Mouse (Mus musculus) embryonic facial prominence, embryonic 10.5 days (tissue): ENCODE measurements around the gene Cdkal1. TPM values are rescaled to one million over a fixed set of nuclear protein-coding genes. Genes with fewer than 3 reads are reported as not detected.
A peak's percentile ranks its signal among the peaks of the same experiment; 100 is the strongest.

Experiments
- DNase-seq: peaks from one replicate; pipeline ENCODE4 v3.0.0-alpha.2; 2017; ENCODE audit warnings: low spot score
- H3K27ac ChIP-seq: fragments of 300-500 bp; sonication (generic); replicated peaks from 2 replicates; pipeline ENCODE4 v1.5.1; 2016; ENCODE audit warnings: mild to moderate bottlenecking
- H3K27me3 ChIP-seq: fragments of 300-500 bp; sonication (generic); replicated peaks from 2 replicates; pipeline ENCODE4 v1.6.1; 2016; ENCODE audit warnings: low read depth, mild to moderate bottlenecking; ENCODE audit not compliant: poor library complexity, severe bottlenecking
- H3K36me3 ChIP-seq: fragments of 300-500 bp; sonication (generic); replicated peaks from 2 replicates; pipeline ENCODE4 v1.6.1; 2016; ENCODE audit warnings: mild to moderate bottlenecking, moderate library complexity
- H3K4me1 ChIP-seq: fragments of 300-500 bp; sonication (generic); 2 replicates; pipeline ENCODE4 v1.6.1; 2016
- H3K4me3 ChIP-seq: fragments of 300-500 bp; sonication (generic); 2 replicates; pipeline ENCODE4 v1.5.1; 2016; ENCODE audit warnings: mild to moderate bottlenecking, moderate library complexity
- H3K9me3 ChIP-seq: fragments of 300-500 bp; sonication (generic); 2 replicates; pipeline ENCODE4 v1.6.1; 2016; ENCODE audit warnings: mild to moderate bottlenecking
- WGBS: fragments of 180-500 bp; shearing (Covaris S2); methylation state at CpG from one replicate; pipeline ENCODE4 v1.1.7; 2016; 5-methylcytosine and 5-hydroxymethylcytosine counted together
- polyA plus RNA-seq: library from polyadenylated mRNA; unstranded; fragments of >200 nt; fragmentation: Nextera tagmentation; extraction: Ambion mirVana; gene quantifications from 2 replicates; pipeline ENCODE4 v1.2.1, GENCODE M21; 2016

Cdkal1 gene
- polyA plus RNA-seq, 1 experiment from 2014 or later = 35.2 TPM

DNA sequence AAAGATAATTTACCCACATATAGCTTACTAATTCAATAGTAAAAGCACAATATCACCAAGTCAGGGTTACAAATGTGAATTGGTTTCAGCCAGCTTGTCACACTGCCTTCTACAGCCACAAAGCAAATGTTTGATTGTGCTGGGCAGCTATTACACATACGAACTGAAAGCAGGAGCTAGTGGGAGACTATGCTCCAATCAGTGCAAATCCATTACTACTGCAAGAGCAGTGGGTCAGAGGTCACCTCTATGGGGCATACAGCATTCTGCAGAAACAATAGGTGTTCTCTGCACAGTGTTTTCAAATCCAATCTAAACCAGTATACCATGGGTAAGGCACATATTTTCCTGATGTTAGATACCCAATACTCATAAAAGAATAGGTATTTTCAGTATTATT lies 27.4 kb downstream of the Cdkal1 start:
- no peak overlapping the region for H3K4me3 ChIP-seq
- no peaks in the 10 kb centered on the region for H3K36me3 ChIP-seq
- H3K9me3 ChIP-seq = no peaks in the 10 kb centered on the region
- no peaks in the 10 kb centered on the region for H3K27me3 ChIP-seq
- 29% methylated on average over 1 of the region's 1 CpGs for WGBS
- DNase-seq = no peak
- peaks cover 9% of the 10 kb centered on the region; the same call in 1 of the 2 replicates for H3K4me1 ChIP-seq
- H3K27ac ChIP-seq = no peak overlapping the region

DNA sequence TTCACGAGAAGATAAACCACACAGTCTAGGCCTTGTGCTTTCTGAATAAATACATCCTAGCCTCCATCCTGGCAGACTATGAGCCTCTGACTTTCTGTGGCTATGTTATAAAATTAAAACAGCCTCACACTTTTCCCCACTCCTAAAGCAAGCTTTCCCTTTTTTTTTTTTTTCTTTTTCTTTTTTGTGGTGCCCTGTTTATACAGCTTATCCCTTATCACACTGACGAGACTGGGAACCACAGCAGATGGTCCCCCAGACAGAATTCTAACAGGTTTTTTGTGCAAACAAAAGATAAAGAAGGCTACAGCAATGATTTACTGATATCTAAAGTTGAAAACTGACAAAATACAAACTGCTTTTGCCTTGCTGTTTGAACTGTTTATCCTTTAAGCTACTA lies 29.0 kb downstream of the Cdkal1 start:
- WGBS = 72% methylated on average over 2 of the region's 2 CpGs
- no peak overlapping the region for H3K4me3 ChIP-seq
- no peaks in the 10 kb centered on the region for H3K27me3 ChIP-seq
- DNase-seq = no peak
- no peak overlapping the region for H3K27ac ChIP-seq
- no peaks in the 10 kb centered on the region for H3K9me3 ChIP-seq
- peaks cover 9% of the 10 kb centered on the region; the same call in 1 of the 2 replicates for H3K4me1 ChIP-seq
- no peaks in the 10 kb centered on the region for H3K36me3 ChIP-seq

DNA sequence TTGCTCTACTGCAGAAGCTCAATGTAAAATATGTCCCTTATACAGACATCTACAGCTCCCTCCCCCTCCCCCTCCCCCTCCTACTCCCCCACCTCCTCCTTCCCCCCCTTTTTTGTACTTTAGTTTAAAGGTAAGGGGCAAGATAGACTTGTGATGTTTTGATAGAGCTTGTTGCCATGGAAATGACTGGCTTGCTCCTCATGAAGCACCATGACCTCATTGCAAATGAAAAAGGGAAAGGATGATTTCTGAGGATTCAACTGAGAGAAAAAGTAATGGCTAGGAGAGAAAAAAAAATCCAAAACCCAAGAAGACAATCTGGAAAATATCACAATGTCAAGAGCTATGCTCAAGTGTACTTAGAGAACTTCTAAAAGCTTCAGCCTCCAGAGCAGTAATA lies 29.4 kb downstream of the Cdkal1 start:
- Histone ChIP-seq H3K4me1 (peaks cover 9% of the 10 kb centered on the region; the same call in 1 of the 2 replicates), H3K36me3 (no peaks in the 10 kb centered on the region), H3K9me3 (no peaks in the 10 kb centered on the region), H3K4me3 (no peak overlapping the region), H3K27ac (no peak overlapping the region), H3K27me3 (no peaks in the 10 kb centered on the region)
- no peak for DNase-seq

DNA sequence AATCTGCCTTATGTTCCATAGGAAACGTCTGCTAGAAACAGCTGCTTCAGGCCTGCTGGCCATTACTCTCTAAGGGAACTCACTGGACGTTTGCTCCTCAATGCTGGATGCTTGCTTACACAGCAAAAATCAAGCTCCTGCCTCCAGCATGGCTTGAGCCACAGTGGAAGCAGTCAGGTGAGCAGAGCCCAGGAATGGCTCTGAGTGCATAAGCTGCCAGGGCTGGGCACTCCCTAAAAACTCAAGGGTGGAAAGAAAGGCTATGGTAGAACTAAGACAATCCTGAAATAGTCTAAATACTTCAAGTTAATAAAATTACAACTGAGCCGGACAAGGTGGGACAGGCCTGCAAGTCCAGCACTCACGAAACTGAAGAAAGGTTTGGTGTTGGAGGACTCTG lies 30.7 kb downstream of the Cdkal1 start:
- Histone ChIP-seq H3K4me1 (peaks cover 12% of the 10 kb centered on the region; the same call in 1 of the 2 replicates), H3K27ac (0 out of 2 replicates have a peak overlapping the region, but pooled peaks have one; percentile 40), H3K36me3 (no peaks in the 10 kb centered on the region), H3K9me3 (no peaks in the 10 kb centered on the region), H3K27me3 (no peaks in the 10 kb centered on the region), H3K4me3 (no peak overlapping the region)
- no peak for DNase-seq
- 82% methylated on average over 4 of the region's 4 CpGs for WGBS

DNA sequence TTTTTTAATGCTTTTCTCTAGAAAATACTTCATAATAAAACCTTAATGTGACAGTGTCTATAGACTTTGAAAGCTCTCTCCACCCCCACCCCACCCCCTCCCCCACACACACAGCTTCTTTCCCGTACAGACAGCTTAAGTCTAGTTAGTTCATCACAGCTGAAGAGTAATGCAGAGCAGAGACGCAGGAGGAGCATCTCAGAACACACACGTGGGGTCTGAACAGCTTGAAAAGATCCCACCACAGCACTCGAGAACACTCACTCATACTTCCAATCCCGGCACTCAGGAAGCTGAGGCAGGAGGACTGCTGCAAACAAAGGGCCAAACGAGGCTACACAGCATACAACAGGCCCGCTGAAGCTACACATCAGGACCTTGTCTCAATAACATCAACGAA lies 31.1 kb downstream of the Cdkal1 start:
- no peak for DNase-seq
- H3K27ac ChIP-seq = peak overlapping the region; percentile 40
- no peaks in the 10 kb centered on the region for H3K36me3 ChIP-seq
- no peaks in the 10 kb centered on the region for H3K27me3 ChIP-seq
- H3K4me3 ChIP-seq = no peak overlapping the region
- H3K4me1 ChIP-seq = peaks cover 12% of the 10 kb centered on the region; the same call in 1 of the 2 replicates
- no peaks in the 10 kb centered on the region for H3K9me3 ChIP-seq
- 84% methylated on average over 8 of the region's 8 CpGs for WGBS

DNA sequence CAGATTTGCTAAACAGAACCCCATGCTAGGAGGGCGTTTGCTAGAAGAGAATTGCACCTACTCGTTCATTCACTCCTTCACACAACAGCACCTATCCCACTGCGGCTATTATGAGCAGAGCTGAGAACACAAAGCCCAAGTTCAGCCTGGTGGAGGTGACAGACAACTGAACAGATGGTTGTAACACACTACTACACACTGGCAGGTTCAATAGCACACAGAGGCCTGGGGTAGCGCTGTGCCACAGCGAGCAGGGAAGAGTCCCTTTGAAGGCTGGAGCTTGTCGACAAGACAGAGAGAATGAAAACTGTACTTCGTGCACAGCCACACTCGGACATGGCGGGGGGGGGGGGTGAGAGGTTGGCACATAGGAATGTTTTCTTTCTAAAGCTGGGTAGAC lies 31.6 kb downstream of the Cdkal1 start:
- H3K36me3 ChIP-seq = no peaks in the 10 kb centered on the region
- no peaks in the 10 kb centered on the region for H3K9me3 ChIP-seq
- H3K4me3 ChIP-seq = no peak overlapping the region
- peak overlapping the region; percentile 40; the same call in 1 of the 2 replicates for H3K27ac ChIP-seq
- 81% methylated on average over 9 of the region's 9 CpGs for WGBS
- H3K4me1 ChIP-seq = peaks cover 12% of the 10 kb centered on the region; the same call in 1 of the 2 replicates
- no peaks in the 10 kb centered on the region for H3K27me3 ChIP-seq
- DNase-seq = no peak

DNA sequence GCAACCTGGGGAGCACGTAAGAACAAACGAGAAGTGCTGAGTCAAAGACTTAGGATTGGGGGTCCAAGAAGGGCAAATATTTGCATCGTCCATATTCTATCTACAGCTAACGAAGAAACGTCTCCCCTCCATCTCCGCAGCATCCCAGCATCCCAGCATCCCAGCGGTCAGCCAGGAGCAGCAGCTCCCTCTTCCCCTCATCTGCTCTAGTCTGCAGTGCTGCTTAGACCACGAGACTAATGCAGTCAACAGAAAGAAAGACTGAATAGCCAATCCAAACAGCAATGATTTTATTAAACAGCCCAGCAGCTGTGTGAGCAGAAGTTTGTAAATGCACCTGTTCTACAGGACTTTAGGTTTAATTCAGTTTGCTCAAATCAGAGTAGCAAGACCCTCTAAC lies 32.0 kb downstream of the Cdkal1 start:
- peaks cover 12% of the 10 kb centered on the region; the same call in 1 of the 2 replicates for H3K4me1 ChIP-seq
- no peak overlapping the region; the same call in 1 of the 2 replicates for H3K27ac ChIP-seq
- no peak for DNase-seq
- H3K4me3 ChIP-seq = no peak overlapping the region
- 89% methylated on average over 8 of the region's 8 CpGs for WGBS
- H3K27me3 ChIP-seq = no peaks in the 10 kb centered on the region
- H3K36me3 ChIP-seq = no peaks in the 10 kb centered on the region
- no peaks in the 10 kb centered on the region for H3K9me3 ChIP-seq

DNA sequence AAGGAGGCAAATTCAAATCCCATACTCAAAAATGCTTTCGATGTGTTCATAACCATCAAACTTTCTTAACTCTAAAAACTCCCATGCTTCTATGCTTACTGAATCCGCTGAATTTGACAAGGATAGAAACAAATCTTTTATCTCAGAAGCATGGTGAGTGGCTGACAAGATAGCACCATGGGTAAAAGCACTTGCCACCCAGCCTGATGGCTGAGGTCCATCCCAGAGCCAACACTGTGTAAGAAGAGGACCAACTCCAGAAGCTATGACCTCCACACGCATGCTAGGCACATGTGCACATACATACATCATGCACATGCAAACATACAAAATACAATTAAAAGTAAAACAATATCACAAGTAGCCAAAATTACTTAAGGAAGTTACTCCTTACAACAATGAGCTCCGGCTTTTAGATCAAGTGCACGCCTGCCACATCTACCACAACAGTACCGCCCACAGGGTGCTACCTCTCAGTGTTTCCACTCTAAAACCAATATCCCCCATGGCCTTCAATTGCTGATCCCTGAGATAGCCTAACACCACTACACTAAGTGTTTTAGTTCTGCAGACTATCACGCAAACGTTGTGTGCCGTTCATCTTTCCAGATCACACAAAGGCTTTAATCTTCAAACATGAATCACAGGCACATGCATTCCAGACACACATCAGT lies 35.4 kb downstream of the Cdkal1 start:
- Histone ChIP-seq H3K4me1 (peaks cover 8% of the 10 kb centered on the region; the same call in 1 of the 2 replicates), H3K27ac (no peak overlapping the region), H3K4me3 (no peak overlapping the region), H3K36me3 (peaks cover 4% of the 10 kb centered on the region; the same call in 1 of the 2 replicates), H3K27me3 (no peaks in the 10 kb centered on the region), H3K9me3 (no peaks in the 10 kb centered on the region)
- DNase-seq = no peak
- 89% methylated on average over 9 of the region's 9 CpGs for WGBS

DNA sequence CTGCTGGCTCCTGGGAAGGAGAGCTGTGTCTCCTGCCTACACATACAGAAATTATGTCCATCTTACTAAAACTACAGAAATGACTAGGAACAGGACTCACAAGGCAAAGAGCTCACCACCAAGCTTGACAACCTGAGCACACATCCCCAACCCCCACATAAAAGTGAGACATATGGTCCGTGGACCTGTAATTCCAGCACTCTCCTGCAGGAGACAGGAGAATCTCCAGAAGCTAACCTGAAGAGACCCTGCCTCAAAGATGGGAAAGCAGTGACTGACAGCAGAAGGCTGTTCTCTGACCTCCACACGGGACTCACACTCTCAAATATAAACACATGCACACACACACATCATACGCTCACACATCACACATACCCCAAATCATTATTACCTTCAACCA lies 36.3 kb downstream of the Cdkal1 start:
- no peak overlapping the region for H3K27ac ChIP-seq
- H3K36me3 ChIP-seq = peaks cover 4% of the 10 kb centered on the region; the same call in 1 of the 2 replicates
- peaks cover 3% of the 10 kb centered on the region; the same call in 1 of the 2 replicates for H3K4me1 ChIP-seq
- no peak overlapping the region for H3K4me3 ChIP-seq
- no peak for DNase-seq
- H3K27me3 ChIP-seq = no peaks in the 10 kb centered on the region
- H3K9me3 ChIP-seq = no peaks in the 10 kb centered on the region
- WGBS = 86% methylated on average over 3 of the region's 3 CpGs

DNA sequence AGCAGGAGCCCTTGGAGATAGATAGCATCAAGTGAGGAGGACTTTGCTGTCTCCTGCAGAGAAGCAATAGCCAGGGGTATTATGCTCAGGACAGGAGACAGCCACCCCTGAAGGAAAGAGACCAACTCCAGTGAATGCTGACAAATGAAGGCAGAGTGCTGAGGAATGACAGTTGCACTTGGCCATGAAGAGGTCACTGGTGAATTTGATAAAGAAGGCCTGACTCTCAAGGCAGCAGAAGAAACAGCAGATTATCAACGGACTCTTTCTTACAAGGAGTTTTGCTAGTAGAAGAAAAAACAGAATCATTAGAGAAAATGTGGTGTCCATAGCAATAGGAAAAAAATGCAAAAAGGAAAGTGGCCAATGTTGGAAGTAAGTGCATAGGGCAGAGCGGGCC lies 37.2 kb downstream of the Cdkal1 start:
- no peak for DNase-seq
- Histone ChIP-seq H3K36me3 (peaks cover 4% of the 10 kb centered on the region; the same call in 1 of the 2 replicates), H3K27me3 (no peaks in the 10 kb centered on the region), H3K9me3 (no peaks in the 10 kb centered on the region), H3K27ac (no peak overlapping the region), H3K4me1 (0 out of 2 replicates have a peak, but pooled peaks cover 3% of the 10 kb centered on the region), H3K4me3 (no peak overlapping the region)
- WGBS = 96% methylated on average over 2 of the region's 2 CpGs

DNA sequence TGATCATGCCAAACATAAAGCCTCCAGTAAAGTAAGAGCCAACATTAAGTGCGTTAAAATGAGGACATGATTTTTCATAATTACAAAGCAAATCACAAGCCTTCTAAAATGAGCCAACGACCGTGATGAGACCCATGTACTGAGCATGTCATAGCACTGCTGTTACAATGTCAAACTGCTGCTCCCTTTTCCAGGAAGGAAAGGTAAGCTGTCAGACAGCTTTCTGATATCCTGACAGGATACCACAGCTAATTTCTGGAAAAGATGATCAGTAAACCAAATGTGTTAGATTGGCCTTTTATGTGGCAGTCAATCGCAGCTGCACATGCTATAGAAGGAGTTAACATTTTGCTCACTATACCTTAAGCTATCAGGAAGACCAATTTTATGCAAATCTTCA lies 44.7 kb downstream of the Cdkal1 start:
- WGBS = 93% methylated on average over 4 of the region's 4 CpGs
- H3K27me3 ChIP-seq = no peaks in the 10 kb centered on the region
- H3K4me1 ChIP-seq = peaks cover 7% of the 10 kb centered on the region

DNA sequence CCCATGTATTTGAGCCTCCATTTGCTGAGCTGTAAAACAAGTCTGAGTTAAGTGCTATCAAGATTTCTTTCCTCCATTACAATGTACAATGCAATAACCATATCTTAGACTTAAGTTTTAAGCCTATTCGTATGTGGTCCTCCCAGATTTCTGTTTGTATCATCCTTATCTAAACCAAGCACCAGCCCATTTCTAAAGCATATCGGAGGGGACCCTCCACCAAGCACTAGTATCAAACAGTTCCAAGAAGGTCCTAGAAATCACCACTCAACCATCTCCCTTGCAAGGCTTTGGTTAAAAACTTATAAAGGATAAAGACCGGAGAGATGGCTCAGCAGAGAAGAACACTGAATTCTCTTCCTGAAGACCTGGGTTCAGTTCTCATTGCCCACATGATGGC lies 47.1 kb downstream of the Cdkal1 start:
- H3K4me3 ChIP-seq = no peak overlapping the region
- WGBS = 92% methylated on average over 3 of the region's 3 CpGs
- H3K9me3 ChIP-seq = no peaks in the 10 kb centered on the region

More for the DNA sequence above, 44.7 kb downstream of the Cdkal1 start:
- Histone ChIP-seq H3K4me3 (no peak overlapping the region), H3K9me3 (no peaks in the 10 kb centered on the region), H3K36me3 (no peaks in the 10 kb centered on the region), H3K27ac (no peak overlapping the region)
- DNase-seq = no peak

DNA sequence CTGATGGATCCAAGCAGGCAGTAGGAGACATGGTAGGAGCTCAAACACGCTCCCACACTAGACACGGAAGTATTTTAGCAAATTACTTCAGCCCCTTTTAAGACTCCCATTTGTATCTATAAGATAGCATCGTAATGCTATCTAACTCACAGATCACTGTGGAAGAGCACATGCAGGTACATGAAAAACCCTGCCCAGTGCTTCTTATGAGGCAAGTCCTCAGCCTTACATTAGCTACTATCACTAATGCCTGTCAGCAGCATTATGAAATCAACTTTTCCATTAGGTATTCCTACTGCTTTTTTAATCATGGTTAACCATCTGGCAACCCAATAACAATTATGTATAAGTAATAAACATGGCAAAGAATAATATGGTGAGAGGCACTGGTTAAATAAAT lies 47.5 kb downstream of the Cdkal1 start:
- no peaks in the 10 kb centered on the region for H3K9me3 ChIP-seq
- 92% methylated on average over 3 of the region's 3 CpGs for WGBS
- no peaks in the 10 kb centered on the region for H3K36me3 ChIP-seq
- H3K4me3 ChIP-seq = no peak overlapping the region
- H3K4me1 ChIP-seq = peaks cover 7% of the 10 kb centered on the region
- no peaks in the 10 kb centered on the region for H3K27me3 ChIP-seq
- no peak for DNase-seq
- no peak overlapping the region for H3K27ac ChIP-seq

More for the DNA sequence above, 47.1 kb downstream of the Cdkal1 start:
- H3K27me3 ChIP-seq = no peaks in the 10 kb centered on the region
- H3K27ac ChIP-seq = no peak overlapping the region
- DNase-seq = no peak
- H3K36me3 ChIP-seq = no peaks in the 10 kb centered on the region
- H3K4me1 ChIP-seq = peaks cover 7% of the 10 kb centered on the region
